Mouse (Mus musculus) small intestine, adult 2 months (tissue): Measurements from ENCODE around the gene Armh2. TPM values are rescaled to one million over a fixed set of nuclear protein-coding genes. Genes with fewer than 3 reads are reported as not detected.

Experiments used
- H3K27ac ChIP-seq: fragments of 200-500 bp; 2 replicates; pipeline ENCODE4 v1.5.1; 2012; ENCODE audit warnings: low read depth, low read length, control low read depth, inconsistent platforms; ENCODE audit not compliant: insufficient read depth
- H3K27me3 ChIP-seq: fragments of 200-500 bp; 2 replicates; pipeline ENCODE4 v1.6.1; 2012; ENCODE audit warnings: mild to moderate bottlenecking, moderate library complexity, low read length, inconsistent platforms; ENCODE audit not compliant: control insufficient read depth, insufficient read depth
- H3K36me3 ChIP-seq: fragments of 200-500 bp; 2 replicates; pipeline ENCODE4 v1.6.1; 2012; ENCODE audit warnings: mild to moderate bottlenecking, low read length, control low read depth, inconsistent platforms; ENCODE audit not compliant: control insufficient read depth, insufficient read depth
- H3K4me1 ChIP-seq: fragments of 200-500 bp; 2 replicates; pipeline ENCODE4 v1.6.1; 2012; ENCODE audit warnings: low read length, inconsistent platforms, mixed read lengths; ENCODE audit not compliant: control insufficient read depth, insufficient read depth, insufficient read length
- H3K4me3 ChIP-seq: fragments of 200-500 bp; 2 replicates; pipeline ENCODE4 v1.5.1; 2012; ENCODE audit warnings: low read depth, mild to moderate bottlenecking, control low read depth, inconsistent platforms, low read length, moderate library complexity
- CTCF ChIP-seq: fragments of 200-500 bp; IDR thresholded peaks from 2 replicates; pipeline ENCODE4 v1.5.1; 2012; ENCODE audit warnings: low read depth, mild to moderate bottlenecking, control low read depth, inconsistent platforms, low read length, moderate library complexity, mixed read lengths; ENCODE audit not compliant: insufficient replicate concordance, insufficient read length; ENCODE audit errors: extremely low read depth
- POLR2A ChIP-seq: fragments of 200-500 bp; IDR thresholded peaks from 2 replicates; pipeline ENCODE4 v1.6.1; 2012; ENCODE audit warnings: low read depth, mild to moderate bottlenecking, control low read depth, inconsistent platforms, low read length, moderate library complexity
- WGBS: fragments of 180-500 bp; shearing (Covaris S2); methylation state at CpG from one replicate; pipeline ENCODE4 v1.1.7; 2018; 5-methylcytosine and 5-hydroxymethylcytosine counted together
- polyA plus RNA-seq: library from polyadenylated mRNA; depleted of rRNA; stranded (reverse); fragments of >200 nt; gene quantifications from 2 replicates; pipeline ENCODE4 v1.2.3, GENCODE M21; 2012

Armh2 gene
- polyA plus RNA-seq, 1 experiment = not detected

GRCm38 (mm10) chr13:24724395-24724759 lies 16.7 kb upstream of the Armh2 start:
- no peak overlapping the region for H3K27ac ChIP-seq
- H3K36me3 ChIP-seq = no peaks in the 10 kb centered on the region
- 0 out of 2 replicates have a peak, but pooled peaks cover 3% of the 10 kb centered on the region for H3K4me1 ChIP-seq
- 73% methylated on average over 4 of the region's 4 CpGs for WGBS
- TF ChIP-seq CTCF = no peak
- no peak for TF ChIP-seq POLR2A
- no peak overlapping the region for H3K4me3 ChIP-seq
- H3K27me3 ChIP-seq = no peaks in the 10 kb centered on the region

- TF ChIP-seq POLR2A = no peak
- Histone ChIP-seq H3K36me3 (no peaks in the 10 kb centered on the region), H3K4me1 (no peaks in the 10 kb centered on the region), H3K27ac (no peak overlapping the region), H3K4me3 (no peak overlapping the region), H3K27me3 (no peaks in the 10 kb centered on the region)
- 90% methylated on average over 5 of the region's 5 CpGs for WGBS
Observed at GRCm38 (mm10) chr13:24729128-24729527, 11.9 kb upstream of the Armh2 start.

GRCm38 (mm10) chr13:24734502-24734901 lies 6.5 kb upstream of the Armh2 start:
- 72% methylated on average over 5 of the region's 5 CpGs for WGBS
- H3K36me3 ChIP-seq = 0 out of 2 replicates have a peak, but pooled peaks cover 2% of the 10 kb centered on the region
- H3K27me3 ChIP-seq = no peaks in the 10 kb centered on the region
- H3K27ac ChIP-seq = no peak overlapping the region
- TF ChIP-seq POLR2A (no peak), CTCF (no peak)
- H3K4me1 ChIP-seq = peaks cover 6% of the 10 kb centered on the region; the same call in 1 of the 2 replicates
- H3K4me3 ChIP-seq = no peak overlapping the region

- WGBS = 24% methylated on average over 6 of the region's 6 CpGs
- no peak overlapping the region for H3K4me3 ChIP-seq
Observed at GRCm38 (mm10) chr13:24735608-24736131, 5.4 kb upstream of the Armh2 start.

GRCm38 (mm10) chr13:24747823-24748222 lies 6.8 kb downstream of the Armh2 start:
- TF ChIP-seq POLR2A (no peak), CTCF (no peak)
- H3K27ac ChIP-seq = no peak overlapping the region
- H3K4me1 ChIP-seq = no peaks in the 10 kb centered on the region
- no peaks in the 10 kb centered on the region for H3K27me3 ChIP-seq
- no peak overlapping the region for H3K4me3 ChIP-seq
- H3K36me3 ChIP-seq = peaks cover 21% of the 10 kb centered on the region
- 74% methylated on average over 3 of the region's 3 CpGs for WGBS

More at GRCm38 (mm10) chr13:24735608-24736131, 5.4 kb upstream of the Armh2 start:
- TF ChIP-seq POLR2A (no peak), CTCF (no peak)
- H3K27me3 ChIP-seq = no peaks in the 10 kb centered on the region
- H3K4me1 ChIP-seq = peaks cover 6% of the 10 kb centered on the region; the same call in 1 of the 2 replicates
- no peak overlapping the region for H3K27ac ChIP-seq
- H3K36me3 ChIP-seq = peaks cover 3% of the 10 kb centered on the region; the same call in 1 of the 2 replicates

- H3K27ac ChIP-seq = no peak overlapping the region
- 84% methylated on average over 8 of the region's 8 CpGs for WGBS
- TF ChIP-seq POLR2A (no peak), CTCF (no peak)
- H3K4me1 ChIP-seq = no peaks in the 10 kb centered on the region
- no peak overlapping the region for H3K4me3 ChIP-seq
- no peaks in the 10 kb centered on the region for H3K27me3 ChIP-seq
- H3K36me3 ChIP-seq = peaks cover 38% of the 10 kb centered on the region
Observed at GRCm38 (mm10) chr13:24750807-24751206, 9.8 kb downstream of the Armh2 start.

- no peak overlapping the region for H3K4me3 ChIP-seq
- WGBS = 86% methylated on average over 8 of the region's 8 CpGs
Observed at GRCm38 (mm10) chr13:24751396-24751795, 10.4 kb downstream of the Armh2 start.

GRCm38 (mm10) chr13:24756756-24757155 lies 15.7 kb downstream of the Armh2 start:
- TF ChIP-seq POLR2A (no peak), CTCF (no peak)
- Histone ChIP-seq H3K4me1 (peaks cover 3% of the 10 kb centered on the region; the same call in 1 of the 2 replicates), H3K27me3 (no peaks in the 10 kb centered on the region), H3K36me3 (peaks cover 43% of the 10 kb centered on the region), H3K27ac (no peak overlapping the region), H3K4me3 (no peak overlapping the region)
- 94% methylated on average over 3 of the region's 3 CpGs for WGBS

More at GRCm38 (mm10) chr13:24751396-24751795, 10.4 kb downstream of the Armh2 start:
- Histone ChIP-seq H3K27ac (no peak overlapping the region), H3K4me1 (no peaks in the 10 kb centered on the region), H3K27me3 (no peaks in the 10 kb centered on the region), H3K36me3 (peaks cover 42% of the 10 kb centered on the region)
- TF ChIP-seq POLR2A = no peak
